Mouse (Mus musculus) thymus, adult 2 months (tissue): ENCODE results near the gene Kcnj11. TPM values are rescaled to one million over a fixed set of nuclear protein-coding genes. Genes with fewer than 3 reads are reported as not detected.

Experiments used
- DNase-seq: peaks from one replicate; pipeline ENCODE4 v3.0.0; 2021
- H3K27ac ChIP-seq: fragments of 200-500 bp; 2 replicates; pipeline ENCODE4 v1.5.1; 2012; ENCODE audit warnings: low read length, control low read depth; ENCODE audit not compliant: control insufficient read depth, insufficient read depth
- H3K27me3 ChIP-seq: fragments of 200-500 bp; 2 replicates; pipeline ENCODE4 v1.6.1; 2012; ENCODE audit warnings: mild to moderate bottlenecking, low read length, moderate library complexity, mixed read lengths; ENCODE audit not compliant: control insufficient read depth, insufficient read depth
- H3K36me3 ChIP-seq: fragments of 200-500 bp; 2 replicates; pipeline ENCODE4 v1.6.1; 2012; ENCODE audit warnings: mild to moderate bottlenecking, low read length, moderate library complexity; ENCODE audit not compliant: control insufficient read depth, insufficient read depth
- H3K4me1 ChIP-seq: fragments of 200-500 bp; replicated peaks from 2 replicates; pipeline ENCODE4 v1.6.1; 2012; ENCODE audit warnings: low read length; ENCODE audit not compliant: control insufficient read depth, insufficient read depth
- H3K4me3 ChIP-seq: fragments of 200-500 bp; 2 replicates; pipeline ENCODE4 v1.5.1; 2012; ENCODE audit warnings: mild to moderate bottlenecking, low read length, control low read depth, moderate library complexity; ENCODE audit not compliant: control insufficient read depth, insufficient read depth
- CTCF ChIP-seq: fragments of 200-500 bp; IDR thresholded peaks from 2 replicates; pipeline ENCODE4 v1.5.1; 2012; ENCODE audit warnings: mild to moderate bottlenecking, control low read depth, low read length, moderate library complexity, borderline replicate concordance; ENCODE audit not compliant: control insufficient read depth, poor library complexity, insufficient read depth; ENCODE audit errors: extremely low read depth
- POLR2A ChIP-seq: fragments of 200-500 bp; IDR thresholded peaks from 2 replicates; pipeline ENCODE4 v1.6.1; 2012; ENCODE audit warnings: mild to moderate bottlenecking, low read length, control low read depth, moderate library complexity; ENCODE audit not compliant: control insufficient read depth, poor library complexity, insufficient read depth; ENCODE audit errors: extremely low read depth
- WGBS: fragments of 180-500 bp; shearing (Covaris S2); methylation state at CpG from one replicate; pipeline ENCODE4 v1.1.7; 2018; 5-methylcytosine and 5-hydroxymethylcytosine counted together
- polyA plus RNA-seq: library from polyadenylated mRNA; depleted of rRNA; stranded (reverse); fragments of >200 nt; gene quantifications from 2 replicates; pipeline ENCODE4 v1.2.3, GENCODE M21; 2012; rRNA removed

Kcnj11 gene
- 3.1 and 12.6 TPM in 2 replicates for polyA plus RNA-seq

DNA sequence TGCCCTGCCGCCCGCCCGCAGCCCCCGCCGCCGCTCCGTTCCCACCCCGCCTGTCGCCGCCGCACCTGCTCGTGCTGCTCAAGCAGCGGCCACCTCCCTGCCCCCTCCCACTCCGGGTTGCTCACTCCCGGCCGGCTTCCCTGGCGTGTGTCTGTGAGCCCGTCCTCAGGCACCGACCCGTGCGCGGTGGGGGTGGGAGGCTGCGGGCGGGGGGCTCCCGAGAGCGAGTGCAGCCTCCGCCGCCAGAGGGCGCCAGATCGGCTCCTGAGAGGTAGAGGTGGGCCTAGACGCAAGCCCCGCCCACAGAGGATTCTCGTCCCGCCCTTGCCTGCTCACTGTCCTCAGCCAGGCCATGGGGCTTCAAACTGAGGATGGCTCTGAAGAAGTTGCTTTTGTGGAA lies at the start of gene Kcnj11:
Kcnj11 (minus strand) TSS at position 202 of the 400 bp plus-strand sequence.
- TF ChIP-seq POLR2A (no peak), CTCF (peak; percentile 82)
- peak; percentile 71 for DNase-seq
- H3K36me3 ChIP-seq: no peaks in the 10 kb centered on the region
- no peaks in the 10 kb centered on the region for H3K4me1 ChIP-seq
- WGBS: 1% methylated on average over 30 of the region's 34 CpGs
- no peak within 1 kb of the TSS for H3K27ac ChIP-seq
- peak within 1 kb of the TSS; percentile 25; the same call in 1 of the 2 replicates for H3K4me3 ChIP-seq
- H3K27me3 ChIP-seq: no peaks in the 10 kb centered on the region; the same call in 1 of the 2 replicates

DNA sequence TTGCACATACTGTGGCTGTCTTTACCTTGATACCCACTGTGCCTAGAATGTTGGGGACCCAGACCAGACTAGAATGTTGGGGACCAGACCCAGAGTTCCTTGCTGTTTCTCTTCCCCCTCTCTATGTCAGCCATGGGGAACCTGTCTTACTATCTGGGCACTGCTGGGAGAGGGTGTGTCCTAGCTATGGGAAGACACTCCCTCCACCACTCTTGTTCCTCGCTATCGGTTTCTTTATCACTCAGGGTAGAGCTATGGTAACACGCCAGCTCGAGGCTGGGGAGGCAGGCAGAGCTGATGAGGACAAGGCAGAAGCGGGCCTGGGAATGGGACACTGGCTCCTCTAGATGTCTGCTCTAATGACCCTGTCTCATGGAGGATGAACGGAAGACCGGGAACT lies 46.9 kb upstream of the Kcnj11 start:
- no peak for DNase-seq
- H3K4me1 ChIP-seq: no peaks in the 10 kb centered on the region
- H3K4me3 ChIP-seq: no peak overlapping the region
- WGBS: 87% methylated on average over 7 of the region's 7 CpGs
- H3K27me3 ChIP-seq: no peaks in the 10 kb centered on the region
- no peaks in the 10 kb centered on the region for H3K36me3 ChIP-seq
- TF ChIP-seq POLR2A: no peak
- no peak for TF ChIP-seq CTCF
- H3K27ac ChIP-seq: no peak overlapping the region

GRCm38 (mm10) chr7:46146675-46147308 lies 46.2 kb upstream of the Kcnj11 start:
- H3K4me1 ChIP-seq: no peaks in the 10 kb centered on the region
- no peak overlapping the region for H3K4me3 ChIP-seq
- no peak for DNase-seq
- no peaks in the 10 kb centered on the region for H3K27me3 ChIP-seq
- H3K27ac ChIP-seq: no peak overlapping the region
- TF ChIP-seq CTCF (no peak), POLR2A (no peak)
- 89% methylated on average over 7 of the region's 7 CpGs for WGBS
- H3K36me3 ChIP-seq: no peaks in the 10 kb centered on the region

- 86% methylated on average over 8 of the region's 8 CpGs for WGBS
- no peak for TF ChIP-seq POLR2A
- TF ChIP-seq CTCF: no peak
- H3K27ac ChIP-seq: no peak overlapping the region
- no peaks in the 10 kb centered on the region for H3K4me1 ChIP-seq
- no peaks in the 10 kb centered on the region for H3K27me3 ChIP-seq
- no peak overlapping the region for H3K4me3 ChIP-seq
- DNase-seq: no peak
- no peaks in the 10 kb centered on the region for H3K36me3 ChIP-seq
Measured at GRCm38 (mm10) chr7:46144061-46144460, 43.5 kb upstream of the Kcnj11 start.

GRCm38 (mm10) chr7:46138329-46138930 lies 37.9 kb upstream of the Kcnj11 start:
- DNase-seq: no peak
- WGBS: 62% methylated on average over 7 of the region's 7 CpGs
- no peaks in the 10 kb centered on the region for H3K27me3 ChIP-seq

GRCm38 (mm10) chr7:46133858-46134257 lies 33.3 kb upstream of the Kcnj11 start:
- 30% methylated on average over 7 of the region's 7 CpGs for WGBS
- no peaks in the 10 kb centered on the region for H3K27me3 ChIP-seq
- no peak overlapping the region for H3K27ac ChIP-seq
- no peak overlapping the region for H3K4me3 ChIP-seq
- no peaks in the 10 kb centered on the region for H3K4me1 ChIP-seq
- DNase-seq: no peak
- H3K36me3 ChIP-seq: no peaks in the 10 kb centered on the region
- TF ChIP-seq POLR2A (no peak), CTCF (no peak)

More at GRCm38 (mm10) chr7:46138329-46138930, 37.9 kb upstream of the Kcnj11 start:
- H3K4me1 ChIP-seq: no peaks in the 10 kb centered on the region
- H3K4me3 ChIP-seq: no peak overlapping the region
- H3K36me3 ChIP-seq: no peaks in the 10 kb centered on the region
- no peak for TF ChIP-seq POLR2A
- no peak for TF ChIP-seq CTCF
- no peak overlapping the region for H3K27ac ChIP-seq

GRCm38 (mm10) chr7:46132229-46132628 lies 31.7 kb upstream of the Kcnj11 start:
- Histone ChIP-seq H3K4me1 (no peaks in the 10 kb centered on the region), H3K27me3 (no peaks in the 10 kb centered on the region), H3K27ac (no peak overlapping the region), H3K4me3 (no peak overlapping the region), H3K36me3 (no peaks in the 10 kb centered on the region)
- DNase-seq: no peak
- TF ChIP-seq CTCF (no peak), POLR2A (no peak)
- WGBS: 93% methylated on average over 12 of the region's 12 CpGs
